Mouse (Mus musculus) kidney, postnatal 0 days (tissue): ENCODE measurements at regions not wholly inside any gene's neighbourhood (a gene's known extent, or its start where the extent isn't known, plus 50 kb on each side); places are given as distances from the start of the nearest gene placed in this dataset.
A peak's percentile ranks its signal among the peaks of the same experiment; 100 is the strongest.

Experiments
- ATAC-seq: fragments of 200-750 bp; cut with Nextera tagmentation; replicated peaks from 2 replicates; pipeline ENCODE4 v1.8.0; 2017; ENCODE audit warnings: low read depth, moderate number of reproducible peaks, moderate TSS enrichment, moderate library complexity; ENCODE audit not compliant: low FRiP score
- DNase-seq: peaks from one replicate; pipeline ENCODE4 v3.0.0-alpha.2; 2016; ENCODE audit warnings: low spot score
- H3K27ac ChIP-seq: fragments of 300-500 bp; sonication (generic); 2 replicates; pipeline ENCODE4 v1.5.1; 2014; ENCODE audit warnings: mild to moderate bottlenecking
- H3K27me3 ChIP-seq: fragments of 300-500 bp; sonication (generic); 2 replicates; pipeline ENCODE4 v1.6.1; 2014; ENCODE audit warnings: low read length, mixed read lengths; ENCODE audit not compliant: insufficient read depth
- H3K36me3 ChIP-seq: fragments of 300-500 bp; sonication (generic); 2 replicates; pipeline ENCODE4 v1.6.1; 2014; ENCODE audit warnings: low read length, mixed read lengths; ENCODE audit not compliant: insufficient read depth
- H3K4me1 ChIP-seq: fragments of 300-500 bp; sonication (generic); replicated peaks from 2 replicates; pipeline ENCODE4 v1.6.1; 2014; ENCODE audit warnings: antibody characterized with exemption, low read length, mixed read lengths; ENCODE audit not compliant: insufficient read depth
- H3K4me2 ChIP-seq: fragments of 300-500 bp; sonication (generic); 2 replicates; pipeline ENCODE4 v1.6.1; 2014; ENCODE audit warnings: mild to moderate bottlenecking, low read length, moderate library complexity, mixed read lengths
- H3K4me3 ChIP-seq: fragments of 300-500 bp; sonication (generic); replicated peaks from 2 replicates; pipeline ENCODE4 v1.5.1; 2014; ENCODE audit warnings: low read depth, low read length
- H3K9ac ChIP-seq: fragments of 300-500 bp; sonication (generic); 2 replicates; pipeline ENCODE4 v1.6.1; 2014; ENCODE audit warnings: low read depth, low read length
- H3K9me3 ChIP-seq: fragments of 300-500 bp; sonication (generic); replicated peaks from 2 replicates; pipeline ENCODE4 v1.6.1; 2016; ENCODE audit warnings: low read length, inconsistent platforms, mixed read lengths
- CTCF ChIP-seq: IDR thresholded peaks from 2 replicates; pipeline ENCODE4 v1.5.1; 2016; ENCODE audit warnings: antibody characterized with exemption, low read depth, mild to moderate bottlenecking, moderate library complexity
- WGBS: fragments of 180-500 bp; shearing (Covaris S2); extraction: QIAGEN DNeasy Blood & Tissue Kit; methylation state at CpG from one replicate; pipeline ENCODE4 v1.1.7; 2014; 5-methylcytosine and 5-hydroxymethylcytosine counted together

DNA sequence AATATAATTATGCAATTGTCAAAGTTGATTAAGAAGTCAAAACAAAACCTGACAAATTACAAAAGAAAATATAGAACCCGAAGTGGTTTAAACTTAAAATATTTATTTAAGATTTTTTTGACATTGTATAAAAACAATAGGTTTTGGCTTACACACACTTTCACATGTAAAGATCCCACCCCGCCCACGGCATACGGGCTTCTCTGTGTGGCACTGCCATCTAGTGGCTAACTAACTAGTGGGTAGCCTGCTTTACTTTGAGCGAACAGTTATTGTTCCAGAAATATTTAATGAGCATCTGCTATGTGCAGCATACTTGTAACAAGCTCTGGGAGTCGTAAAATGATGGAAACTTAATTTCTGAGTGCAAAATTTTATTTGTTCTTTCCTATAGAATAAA is 716.3 kb upstream of the Intu start:
- DNase-seq (peak; percentile 83), ATAC-seq (no peak)
- Histone ChIP-seq H3K4me1 (no peaks in the 10 kb centered on the region), H3K4me3 (no peak overlapping the region), H3K4me2 (no peak overlapping the region), H3K27ac (no peak overlapping the region), H3K36me3 (no peaks in the 10 kb centered on the region), H3K27me3 (no peaks in the 10 kb centered on the region), H3K9ac (no peak overlapping the region), H3K9me3 (no peaks in the 10 kb centered on the region)
- 18% methylated on average over 6 of the region's 6 CpGs for WGBS
- peak; percentile 88 for TF ChIP-seq CTCF

DNA sequence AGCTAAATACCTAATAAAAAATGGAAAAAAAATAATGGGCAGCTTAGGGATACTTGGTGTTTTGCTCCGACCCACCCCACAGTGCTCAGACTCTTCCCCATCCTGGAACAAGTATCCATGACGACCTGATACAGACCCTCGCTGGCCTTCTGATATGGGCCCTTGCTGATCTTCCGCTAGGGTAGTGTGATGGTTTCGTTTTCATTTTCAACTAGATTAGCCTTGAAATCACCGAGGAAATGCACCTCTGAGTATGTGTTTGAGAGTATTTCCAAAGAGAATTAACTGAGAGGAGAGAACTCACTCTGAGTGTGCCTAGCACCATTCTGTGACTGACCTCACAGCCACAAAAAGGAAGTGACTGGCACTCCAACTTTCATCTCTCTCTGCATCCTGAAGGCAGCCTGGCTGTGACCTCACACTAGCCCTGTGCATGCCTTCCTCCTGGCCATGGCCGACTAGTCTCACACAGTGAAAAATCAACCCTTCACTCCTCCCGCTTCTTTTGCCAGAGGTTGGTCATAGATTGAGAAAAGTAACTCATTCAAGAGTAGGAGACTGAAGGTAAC is 700.5 kb upstream of the Intu start:
- no peaks in the 10 kb centered on the region for H3K9me3 ChIP-seq
- ATAC-seq, result no peak
- H3K9ac ChIP-seq, result no peak overlapping the region
- H3K27ac ChIP-seq, result no peak overlapping the region
- no peak for DNase-seq
- no peak overlapping the region for H3K4me2 ChIP-seq
- WGBS, result 83% methylated on average over 8 of the region's 8 CpGs
- H3K4me1 ChIP-seq, result no peaks in the 10 kb centered on the region
- H3K27me3 ChIP-seq, result no peaks in the 10 kb centered on the region
- H3K4me3 ChIP-seq, result no peak overlapping the region
- no peak for TF ChIP-seq CTCF
- H3K36me3 ChIP-seq, result no peaks in the 10 kb centered on the region

DNA sequence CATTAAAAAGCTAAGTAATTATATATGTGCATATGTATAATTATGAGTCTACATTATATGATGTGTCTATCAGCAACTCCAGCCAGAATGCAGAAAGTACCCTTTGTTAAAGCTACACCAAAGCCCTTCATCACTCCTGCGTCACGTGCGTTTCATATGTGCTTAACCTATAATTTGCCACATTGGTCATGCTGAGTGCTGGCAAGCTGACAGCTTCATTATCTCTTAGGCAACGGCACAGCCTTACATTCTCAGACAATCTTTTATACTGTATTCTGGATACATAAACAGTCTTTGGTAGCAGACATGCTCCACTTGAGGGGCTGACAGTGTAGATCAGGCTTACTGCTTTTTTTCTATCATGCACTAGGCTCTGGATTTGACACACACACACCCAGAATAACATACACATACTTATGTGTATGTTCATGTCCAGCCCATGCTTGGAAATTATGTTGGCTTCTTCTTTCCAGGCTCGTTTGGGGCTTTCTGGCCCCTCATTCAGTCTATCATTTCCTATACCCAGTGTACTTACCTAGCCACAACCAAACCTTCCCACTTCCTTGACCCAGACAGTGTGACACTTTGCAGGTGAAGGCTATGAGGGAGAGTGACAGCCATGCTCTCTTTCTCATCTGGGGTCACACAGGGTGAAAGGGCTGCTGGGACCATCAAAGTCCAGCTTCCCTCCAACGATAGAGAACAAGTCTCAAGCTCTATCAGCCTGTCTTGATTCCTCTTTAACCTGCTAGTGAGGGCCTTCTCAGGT is 692.5 kb upstream of the Intu start:
- no peaks in the 10 kb centered on the region for H3K36me3 ChIP-seq
- WGBS, result 77% methylated on average over 6 of the region's 6 CpGs
- H3K27me3 ChIP-seq, result no peaks in the 10 kb centered on the region
- H3K4me3 ChIP-seq, result no peak overlapping the region
- DNase-seq (no peak), ATAC-seq (no peak)
- H3K9me3 ChIP-seq, result no peaks in the 10 kb centered on the region
- no peak for TF ChIP-seq CTCF
- H3K4me1 ChIP-seq, result no peaks in the 10 kb centered on the region
- H3K27ac ChIP-seq, result no peak overlapping the region
- no peak overlapping the region for H3K4me2 ChIP-seq
- H3K9ac ChIP-seq, result no peak overlapping the region

DNA sequence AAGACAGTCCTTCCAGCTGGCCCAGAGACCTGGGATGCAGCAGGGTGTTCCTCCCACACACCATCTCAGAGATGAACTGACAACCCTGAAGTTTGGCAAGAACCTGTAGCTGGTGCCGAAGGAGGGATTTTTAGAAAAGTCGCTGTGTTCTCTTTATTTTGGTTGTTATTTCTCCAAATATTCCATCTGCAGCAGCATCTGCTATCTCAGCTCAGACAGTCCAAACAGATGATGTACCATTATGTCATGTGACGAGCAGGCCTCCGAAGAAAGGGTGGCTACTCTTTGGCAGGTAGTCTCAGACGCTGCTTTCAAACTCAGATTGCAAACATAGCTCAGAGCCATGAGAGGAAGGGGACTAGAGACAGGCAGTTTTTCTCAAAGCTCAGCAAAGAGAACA is 690.1 kb upstream of the Intu start:
- no peak for ATAC-seq
- WGBS, result 78% methylated on average over 5 of the region's 5 CpGs

DNA sequence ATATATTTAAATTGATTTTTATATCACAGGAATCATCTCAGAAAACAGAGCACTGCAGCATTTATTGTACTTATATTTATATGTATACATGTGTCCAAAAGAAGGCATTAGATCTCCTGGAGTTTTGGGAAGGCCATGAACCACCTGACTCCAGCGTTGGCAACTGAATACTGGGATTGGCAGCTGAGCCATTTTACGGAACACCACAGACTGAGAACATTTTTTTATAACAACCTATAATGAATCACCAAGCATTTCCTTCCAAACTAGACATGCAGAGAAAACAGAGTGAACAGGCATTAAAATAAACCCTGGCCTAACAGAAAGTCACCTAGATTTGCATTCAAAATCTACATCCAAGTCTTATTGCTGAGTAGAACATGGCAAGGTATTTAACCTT is 686.0 kb upstream of the Intu start:
- Histone ChIP-seq H3K9ac (no peak overlapping the region), H3K27ac (no peak overlapping the region), H3K4me3 (no peak overlapping the region), H3K4me2 (no peak overlapping the region), H3K9me3 (no peaks in the 10 kb centered on the region), H3K36me3 (no peaks in the 10 kb centered on the region), H3K27me3 (no peaks in the 10 kb centered on the region), H3K4me1 (no peaks in the 10 kb centered on the region)
- 69% methylated on average over 2 of the region's 2 CpGs for WGBS
- ATAC-seq (no peak), DNase-seq (no peak)
- no peak for TF ChIP-seq CTCF

More for the DNA sequence above, 690.1 kb upstream of the Intu start:
- H3K9me3 ChIP-seq, result no peaks in the 10 kb centered on the region
- no peak overlapping the region for H3K4me3 ChIP-seq
- no peaks in the 10 kb centered on the region for H3K4me1 ChIP-seq
- H3K27ac ChIP-seq, result no peak overlapping the region
- H3K27me3 ChIP-seq, result no peaks in the 10 kb centered on the region
- H3K9ac ChIP-seq, result no peak overlapping the region
- H3K4me2 ChIP-seq, result no peak overlapping the region
- TF ChIP-seq CTCF, result no peak
- H3K36me3 ChIP-seq, result no peaks in the 10 kb centered on the region
- no peak for DNase-seq

DNA sequence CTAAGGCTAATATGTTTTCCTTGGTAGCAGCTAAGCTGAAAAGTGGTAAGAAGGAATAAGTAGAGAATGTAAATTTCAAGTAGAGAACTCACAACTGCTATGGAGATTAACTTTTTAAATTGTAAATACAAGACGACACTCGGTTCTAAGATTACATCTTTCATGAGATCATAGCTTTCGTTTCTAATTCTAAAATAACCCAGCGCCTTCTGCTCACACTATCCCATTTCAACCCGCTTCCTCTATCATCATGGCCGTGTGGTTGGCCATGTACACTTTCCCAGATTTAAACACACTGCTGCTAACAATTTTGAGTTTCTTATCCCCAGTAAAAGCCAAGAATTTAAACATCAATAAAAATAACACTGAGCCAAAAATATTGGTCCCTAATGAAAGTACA is 682.3 kb upstream of the Intu start:
- 84% methylated on average over 6 of the region's 6 CpGs for WGBS
- no peak for DNase-seq
- H3K9ac ChIP-seq, result no peak overlapping the region
- H3K4me3 ChIP-seq, result no peak overlapping the region
- H3K4me2 ChIP-seq, result no peak overlapping the region
- TF ChIP-seq CTCF, result no peak
- ATAC-seq, result no peak
- H3K36me3 ChIP-seq, result no peaks in the 10 kb centered on the region
- H3K27ac ChIP-seq, result no peak overlapping the region
- no peaks in the 10 kb centered on the region for H3K27me3 ChIP-seq
- H3K9me3 ChIP-seq, result no peaks in the 10 kb centered on the region
- H3K4me1 ChIP-seq, result no peaks in the 10 kb centered on the region
